Mouse (Mus musculus) T-helper 2 cell (primary cell): ENCODE measurements at regions not wholly inside any gene's neighbourhood (a gene's known extent, or its start where the extent isn't known, plus 50 kb on each side); places are given as distances from the start of the nearest gene placed in this dataset.

Source experiments
- in situ Hi-C: fragments of 300-600 bp; cut with MboI, MseI; formaldehyde crosslinking; loops from one replicate; pipeline ENCODE4 v1.15.1; 2025; ENCODE audit warnings: high pct_unique_total_duplicates

DNA sequence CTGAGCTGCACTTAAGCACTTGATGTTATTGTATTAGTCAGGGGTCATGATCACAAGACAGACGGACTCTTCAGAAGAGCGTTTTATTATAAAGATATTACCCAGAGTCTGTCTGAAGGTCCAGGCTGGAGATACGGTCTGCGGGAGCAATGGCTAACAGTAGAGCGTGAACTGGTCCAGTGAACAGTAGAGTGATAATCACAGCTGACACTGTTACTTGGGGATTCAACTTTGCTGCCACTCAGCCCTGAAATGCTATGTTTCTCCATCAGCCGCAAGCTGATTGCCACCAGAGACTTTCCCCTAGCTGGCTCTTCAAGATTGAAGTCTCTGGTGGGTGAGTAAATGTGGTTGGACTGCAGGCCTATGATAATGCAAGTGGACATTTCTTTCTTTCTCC is 133.1 kb upstream of the Zc3h12c start:
- in situ Hi-C loops = no loop called here

DNA sequence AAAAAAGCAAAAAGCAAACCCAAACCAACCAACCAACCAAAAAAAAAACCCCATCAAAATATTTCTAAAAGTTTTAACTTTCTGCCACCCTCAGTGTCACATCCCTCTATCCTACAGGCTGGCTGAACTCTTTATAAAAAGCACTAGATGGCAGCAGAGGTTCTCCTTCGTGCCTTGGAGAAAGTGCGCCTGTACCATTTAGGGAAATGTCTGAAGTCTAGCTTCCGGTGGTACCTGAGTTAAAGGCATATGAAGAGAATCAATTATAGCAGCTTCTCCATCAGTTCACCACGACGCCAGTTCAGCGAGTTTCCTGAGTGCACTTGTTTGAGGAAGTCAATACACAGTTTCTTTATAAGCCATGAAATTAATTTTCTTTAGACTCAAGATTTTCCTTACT is 130.0 kb upstream of the Zc3h12c start:
- in situ Hi-C loops = loop anchor here (25.0 kb wide), 1 partner anchor 311 kb away; no protein-coding TSS in a partner anchor

DNA sequence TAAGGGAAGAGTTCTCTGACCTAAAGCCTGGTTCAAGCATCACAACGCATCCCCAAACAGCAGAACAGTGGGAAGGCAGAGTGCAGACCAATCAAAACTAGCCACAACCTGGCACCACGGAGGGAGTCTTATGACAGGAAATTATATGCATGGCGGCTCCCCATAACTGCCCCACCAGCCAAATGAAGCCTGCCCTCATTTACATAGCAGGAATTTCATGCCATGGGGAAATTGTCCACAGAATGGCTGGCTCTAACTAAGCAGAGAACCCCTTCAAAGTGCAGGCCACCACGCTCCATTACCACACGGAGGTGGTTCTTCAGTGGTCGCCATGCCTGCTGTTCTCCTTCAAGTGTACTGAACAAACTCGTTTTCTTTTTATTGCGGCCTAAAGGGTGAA is 126.3 kb upstream of the Zc3h12c start:
- in situ Hi-C loops = loop anchor here (25.0 kb wide), 1 partner anchor 307 kb away; no protein-coding TSS in a partner anchor

DNA sequence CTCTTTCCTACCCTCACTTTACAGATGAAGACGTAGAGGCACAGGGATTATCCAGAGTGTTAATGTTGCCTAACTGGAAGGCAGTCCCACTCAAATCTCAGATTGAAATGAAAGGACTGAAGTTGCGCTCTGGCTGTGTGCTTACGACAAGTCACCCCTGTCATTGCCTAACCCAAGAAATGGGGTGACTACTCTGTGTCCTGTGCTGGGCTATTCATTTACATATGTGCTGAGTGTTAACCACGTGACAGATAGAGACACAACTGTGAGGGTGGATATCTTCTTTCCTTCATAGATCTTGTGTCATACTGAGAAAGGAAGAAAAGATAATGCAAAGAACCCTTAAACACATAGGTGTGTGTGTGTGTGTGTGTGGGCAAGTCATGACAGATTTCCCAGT is 120.7 kb upstream of the Zc3h12c start:
- in situ Hi-C loops = loop anchor here (25.0 kb wide), 1 partner anchor 302 kb away; no protein-coding TSS in a partner anchor

DNA sequence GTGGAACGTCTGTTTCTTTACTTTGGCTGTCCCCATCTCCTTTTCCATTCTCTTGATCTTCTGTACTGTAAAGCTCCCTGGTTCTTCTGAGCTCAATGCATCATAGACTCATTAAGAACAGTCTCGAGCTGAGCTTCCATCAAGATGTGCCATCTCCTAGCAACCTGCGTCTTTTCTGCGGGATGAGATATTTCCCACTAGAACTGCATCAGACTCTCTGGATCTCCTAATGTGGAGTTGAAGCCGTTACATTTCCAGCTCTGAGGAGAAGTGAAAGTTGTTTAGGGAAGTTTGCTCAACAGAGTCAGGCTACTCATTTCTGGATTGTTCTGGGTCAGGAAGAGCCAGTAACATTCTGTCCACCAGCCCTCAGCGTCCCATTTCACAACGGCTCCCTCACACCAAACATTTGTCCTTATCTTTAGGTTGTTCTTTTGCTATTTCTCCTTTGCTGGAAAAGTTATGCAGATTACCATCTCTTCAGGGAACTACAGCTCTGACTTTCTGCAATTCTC is 119.4 kb upstream of the Zc3h12c start:
- in situ Hi-C loops = loop anchor here (25.0 kb wide), 1 partner anchor 301 kb away; no protein-coding TSS in a partner anchor

DNA sequence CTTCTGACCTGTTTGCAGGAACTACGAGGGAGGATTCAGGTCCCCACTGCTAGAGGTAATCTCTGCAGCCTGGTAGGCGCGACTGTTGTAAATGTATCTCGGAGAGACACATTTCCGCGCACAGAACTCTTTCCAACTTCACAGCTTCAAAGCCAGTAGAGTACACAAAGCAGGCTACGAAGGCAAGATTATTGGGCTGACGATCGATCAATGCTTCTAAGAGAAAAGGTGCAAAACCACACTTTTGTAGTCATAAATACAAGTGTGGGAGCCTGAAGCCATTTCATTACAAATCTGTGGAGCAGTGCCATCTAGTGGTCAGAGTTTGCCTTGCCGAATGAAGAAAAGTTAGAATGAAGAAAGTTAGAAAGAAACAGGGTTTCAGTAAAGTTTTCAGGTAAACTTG is 118.9 kb upstream of the Zc3h12c start:
- in situ Hi-C loops = loop anchor here (25.0 kb wide), 1 partner anchor 300 kb away; no protein-coding TSS in a partner anchor

DNA sequence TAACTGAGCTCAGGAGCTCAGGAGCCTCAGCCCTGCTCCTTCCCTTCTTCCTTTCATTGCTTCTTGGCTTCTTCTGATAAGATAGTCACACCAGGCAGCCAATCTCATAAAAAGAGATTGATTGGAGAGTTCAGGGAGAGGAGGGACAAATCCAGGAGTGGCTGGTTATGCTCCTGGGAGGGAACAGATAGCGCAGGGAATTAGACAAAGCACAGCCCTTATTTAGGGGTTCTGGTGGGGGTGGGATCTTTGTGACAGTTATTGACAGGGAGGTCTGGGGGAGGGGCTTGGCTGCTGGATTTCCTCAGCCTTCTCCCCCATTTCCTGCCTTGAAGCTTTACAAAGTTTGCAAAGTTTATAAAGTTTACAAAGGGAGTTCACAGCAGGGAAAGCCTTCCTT is 117.7 kb upstream of the Zc3h12c start:
- in situ Hi-C loops = loop anchor here (25.0 kb wide), 1 partner anchor 299 kb away; no protein-coding TSS in a partner anchor

DNA sequence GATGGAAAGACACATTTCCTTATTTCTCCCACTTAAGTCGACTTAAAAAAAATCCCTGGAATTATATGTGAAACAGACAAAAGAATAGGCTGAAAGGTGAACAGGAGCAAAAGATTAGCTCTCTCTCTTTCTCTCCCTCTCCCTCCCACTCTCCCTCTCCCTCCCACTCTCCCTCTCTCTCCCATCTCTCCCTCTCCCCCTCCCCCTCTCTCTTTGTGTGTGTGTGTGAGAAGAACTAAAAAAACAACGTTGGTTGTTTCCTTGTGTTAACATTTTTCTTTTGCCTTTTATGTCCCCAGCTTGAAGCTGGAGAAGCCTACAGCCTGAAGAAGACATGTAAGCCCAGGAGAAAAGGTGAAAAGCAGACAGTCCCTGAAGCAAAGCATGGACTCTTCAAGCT is 115.2 kb upstream of the Zc3h12c start:
- in situ Hi-C loops = loop anchor here (25.0 kb wide), 1 partner anchor 296 kb away; no protein-coding TSS in a partner anchor

DNA sequence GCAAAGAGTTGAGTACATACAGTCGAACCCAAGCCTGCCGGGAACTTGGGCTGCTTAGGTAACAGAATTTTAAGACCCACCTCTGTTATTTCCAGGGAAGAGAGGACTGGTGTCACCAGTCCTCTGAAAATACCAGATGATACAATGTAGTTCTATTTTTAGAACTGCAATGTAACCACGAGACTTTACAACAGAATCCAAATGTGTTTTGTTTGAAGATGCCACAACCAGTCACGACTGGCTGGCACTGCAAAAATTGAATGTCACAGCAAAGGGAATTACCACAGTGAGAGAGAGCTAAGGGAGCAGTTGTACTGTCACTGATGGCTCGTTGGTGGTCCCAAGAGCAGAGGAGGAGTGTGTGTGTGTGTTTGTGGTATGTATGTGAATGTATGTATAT is 112.6 kb upstream of the Zc3h12c start:
- in situ Hi-C loops = loop anchor here (25.0 kb wide), 1 partner anchor 294 kb away; no protein-coding TSS in a partner anchor

DNA sequence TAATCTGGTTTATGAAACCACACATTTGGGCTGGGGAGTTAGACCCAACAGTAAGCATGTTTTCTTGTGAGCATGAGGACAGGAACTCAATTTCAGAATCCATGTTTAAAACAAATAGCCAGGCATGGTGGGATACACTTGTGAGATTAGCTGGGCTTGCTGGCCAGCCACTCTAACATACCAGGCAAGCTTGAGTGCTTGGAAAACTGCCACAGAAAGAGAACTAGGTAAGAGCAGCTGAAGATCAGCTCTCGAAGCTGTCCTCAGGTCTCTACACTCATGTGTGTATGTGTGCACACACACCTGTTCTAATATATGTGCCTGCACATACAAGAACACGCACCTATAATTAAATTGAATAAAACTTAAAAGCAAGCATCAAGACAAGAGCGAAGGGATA is 112.2 kb upstream of the Zc3h12c start:
- in situ Hi-C loops = loop anchor here (25.0 kb wide), 1 partner anchor 293 kb away; no protein-coding TSS in a partner anchor

DNA sequence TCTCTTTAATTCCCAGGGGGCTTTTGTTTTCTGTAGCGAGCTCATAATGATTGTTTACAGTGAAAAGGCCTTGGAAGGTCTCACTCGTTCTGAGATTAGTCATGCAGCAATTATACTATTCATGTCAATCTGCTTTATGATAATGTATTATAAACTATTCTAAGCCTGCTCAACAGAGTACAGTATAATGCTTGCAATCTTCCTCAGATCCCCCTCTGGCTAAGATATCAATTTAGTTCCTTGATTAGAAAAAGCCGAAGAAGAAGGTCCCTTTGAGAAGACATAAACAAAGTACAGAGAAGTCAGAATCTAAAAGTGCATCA is 110.3 kb upstream of the Zc3h12c start:
- in situ Hi-C loops = loop anchor here (25.0 kb wide), 1 partner anchor 291 kb away; no protein-coding TSS in a partner anchor

DNA sequence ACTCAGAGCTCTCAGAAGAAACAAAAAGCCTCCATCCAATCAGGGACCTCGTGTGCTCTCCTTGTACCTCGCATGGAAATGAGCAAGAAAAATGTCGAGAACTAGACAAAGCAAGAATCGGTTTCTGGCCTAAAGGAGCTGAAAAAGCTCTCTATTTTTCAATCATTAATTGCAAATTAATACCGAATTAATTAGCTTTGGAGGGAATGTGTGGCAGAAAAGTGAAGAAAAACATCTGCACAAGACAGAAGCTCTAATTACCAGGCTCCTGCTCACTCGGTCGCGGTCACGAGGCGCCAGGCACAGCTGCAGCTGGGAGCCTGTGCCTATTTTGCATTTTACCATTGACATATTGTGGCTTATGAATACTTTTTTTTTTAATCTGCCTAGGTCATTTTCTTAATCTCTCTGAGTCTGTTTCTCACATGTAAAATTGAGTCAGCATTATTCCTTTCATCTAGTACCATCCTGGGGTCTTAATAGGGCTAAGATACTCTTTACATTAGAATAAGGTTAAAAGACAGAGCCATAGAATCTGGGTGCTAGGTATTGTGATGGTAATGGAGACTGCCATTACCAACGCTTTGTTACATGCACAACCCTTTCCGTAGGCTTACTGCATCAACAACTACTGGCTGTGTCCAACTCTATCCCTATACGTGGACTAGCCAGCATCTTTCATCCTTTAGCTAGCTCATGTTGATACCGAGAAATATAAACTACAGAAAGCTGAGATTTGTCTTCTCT is 109.8 kb upstream of the Zc3h12c start:
- in situ Hi-C loops = loop anchor here (25.0 kb wide), 1 partner anchor 291 kb away; no protein-coding TSS in a partner anchor

DNA sequence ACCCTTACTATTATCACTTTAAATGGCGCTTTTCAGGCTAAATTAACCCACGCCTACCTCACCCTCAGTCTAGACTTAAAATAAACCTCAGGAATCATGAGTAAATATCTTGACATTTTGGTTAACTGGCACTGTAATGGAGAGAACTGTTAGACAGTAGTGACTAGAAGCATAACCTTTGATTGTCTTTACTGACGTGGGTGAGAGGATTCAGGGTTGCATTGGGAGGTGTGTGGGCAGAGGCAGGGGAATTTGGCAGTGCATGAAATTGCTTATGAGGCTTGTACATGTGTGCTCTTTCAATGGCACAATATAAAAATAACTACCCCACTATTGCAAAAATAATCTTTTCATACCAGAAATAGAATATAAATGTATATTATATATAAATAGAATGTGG is 105.6 kb upstream of the Zc3h12c start:
- in situ Hi-C loops = no loop called here

DNA sequence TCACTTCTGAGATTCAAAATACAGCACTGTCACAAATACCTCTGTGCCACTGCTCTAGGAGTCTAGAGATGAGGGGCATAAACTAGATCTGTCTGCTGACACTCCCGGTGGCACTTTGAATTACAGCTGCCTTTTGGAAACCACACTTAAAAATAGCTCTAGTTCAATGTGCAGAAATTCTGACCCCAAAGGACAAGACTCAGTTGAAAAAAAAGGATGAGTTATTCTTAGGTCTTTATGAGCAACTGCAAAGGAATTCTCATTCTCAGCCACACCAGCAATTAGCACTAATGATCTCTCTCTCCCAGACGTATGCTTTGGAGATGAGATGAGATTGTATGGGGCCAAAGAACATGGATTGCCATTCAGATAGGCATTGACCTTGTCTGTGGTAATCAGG is 104.3 kb upstream of the Zc3h12c start:
- in situ Hi-C loops = no loop called here

DNA sequence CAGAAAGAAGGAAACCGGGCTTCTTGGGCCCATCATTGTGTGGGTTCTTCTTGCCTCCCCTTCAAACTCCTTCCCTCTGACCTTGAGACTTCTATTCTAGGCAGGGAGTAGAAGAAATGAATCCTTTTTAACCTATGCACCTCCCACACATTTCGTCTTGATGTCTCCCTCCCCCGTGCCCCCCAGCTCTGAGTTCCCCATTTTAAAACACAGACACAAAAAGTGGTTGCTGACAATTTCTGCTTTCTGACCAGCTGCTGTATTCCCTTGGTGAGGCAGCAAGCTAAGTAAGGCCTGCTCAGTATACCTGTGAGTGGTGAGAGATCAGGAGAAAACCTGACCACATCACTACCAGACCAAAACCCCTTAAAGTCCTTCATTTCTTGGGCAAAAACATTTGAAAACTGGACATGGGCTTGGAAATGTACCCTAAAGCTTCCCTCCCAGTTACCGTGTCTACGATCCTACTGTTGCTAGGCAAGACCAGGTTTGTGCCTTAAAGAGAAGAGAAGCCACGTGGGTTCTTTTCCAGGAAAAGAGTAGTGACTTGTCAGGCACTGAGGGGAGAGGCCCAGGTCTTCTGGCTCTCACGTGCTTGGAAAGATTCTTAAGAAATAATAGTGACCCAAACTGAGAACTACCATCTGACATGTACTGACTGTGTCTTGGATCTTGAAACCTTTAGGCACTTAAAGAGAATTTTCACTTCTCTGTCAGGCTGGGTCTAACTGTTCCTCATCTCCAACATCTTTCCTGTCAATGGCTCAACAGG is 103.2 kb upstream of the Zc3h12c start:
- in situ Hi-C loops = no loop called here

DNA sequence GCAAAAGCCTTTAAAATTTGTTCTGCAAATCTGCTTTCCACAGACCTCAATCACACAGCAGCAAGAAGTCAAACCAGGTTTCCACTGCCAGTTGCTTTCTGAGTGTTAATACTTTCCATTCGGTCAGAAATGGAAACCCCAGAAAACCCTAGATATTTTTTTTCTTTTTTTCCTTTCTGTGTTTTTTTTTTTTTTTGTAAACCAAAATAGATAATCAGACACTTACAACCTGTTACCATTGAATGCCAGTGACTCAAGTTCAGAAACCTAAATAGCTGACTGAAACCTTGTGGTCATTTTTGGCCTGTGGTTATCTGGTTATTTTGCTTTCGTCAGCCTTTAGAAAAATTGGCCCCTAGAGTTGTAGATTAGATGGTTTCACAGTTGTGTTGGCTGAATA is 93.2 kb upstream of the Zc3h12c start:
- in situ Hi-C loops = no loop called here

DNA sequence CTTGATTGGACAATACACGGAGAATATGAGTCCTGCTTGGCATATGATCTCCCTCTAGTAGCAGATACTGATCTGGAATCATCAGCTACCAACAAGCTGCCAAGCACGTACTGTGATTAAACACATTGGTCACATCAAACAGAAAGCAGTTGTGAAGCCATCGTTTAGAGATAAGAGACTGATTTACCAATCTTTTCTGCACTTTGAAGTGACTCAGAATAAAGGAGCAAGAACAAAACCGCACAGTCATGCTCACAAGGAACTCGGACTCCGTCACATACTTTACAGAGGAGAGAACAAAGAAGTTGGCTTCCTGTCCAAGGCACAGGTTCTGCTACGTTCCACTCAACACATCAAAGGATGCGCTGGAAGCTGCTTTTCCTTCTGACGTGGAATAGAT is 91.1 kb upstream of the Zc3h12c start:
- in situ Hi-C loops = no loop called here

DNA sequence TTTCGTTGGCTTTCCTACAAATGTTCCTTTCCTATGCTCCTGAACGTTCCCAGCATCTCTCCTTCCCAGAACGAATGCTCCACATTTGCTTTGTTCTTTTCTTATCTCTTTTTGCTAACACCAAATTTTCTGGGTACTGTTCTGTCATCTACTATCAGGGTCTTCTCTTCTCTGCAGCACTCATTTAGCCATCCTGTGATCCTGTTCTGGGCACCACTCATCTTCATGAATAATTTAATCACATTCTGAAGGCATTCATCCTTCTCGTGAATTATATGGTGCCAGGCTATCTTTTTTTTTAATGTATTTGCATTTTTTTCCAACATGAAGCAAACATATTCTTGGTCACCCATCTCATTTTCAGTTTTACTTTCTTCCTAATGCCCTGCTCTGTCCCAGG is 87.3 kb upstream of the Zc3h12c start:
- in situ Hi-C loops = no loop called here

DNA sequence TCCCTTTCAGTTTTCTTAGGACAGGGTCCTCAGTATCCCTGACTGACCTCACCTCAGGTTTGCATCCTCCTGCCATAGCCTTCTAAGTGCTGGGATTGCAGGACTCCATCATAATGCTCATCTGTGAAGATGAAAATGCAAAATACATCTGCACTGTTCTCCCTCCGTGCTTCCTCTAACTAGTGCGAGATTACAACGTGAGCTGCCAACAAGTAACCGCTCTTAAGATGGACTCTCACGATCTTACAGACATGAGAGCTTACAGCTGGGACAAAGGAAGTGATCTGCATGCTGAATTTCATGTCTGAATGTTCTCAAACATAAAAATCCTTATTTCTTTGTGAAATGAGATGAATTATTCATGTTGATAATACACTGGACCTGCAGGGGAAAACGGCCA is 86.1 kb upstream of the Zc3h12c start:
- in situ Hi-C loops = no loop called here

DNA sequence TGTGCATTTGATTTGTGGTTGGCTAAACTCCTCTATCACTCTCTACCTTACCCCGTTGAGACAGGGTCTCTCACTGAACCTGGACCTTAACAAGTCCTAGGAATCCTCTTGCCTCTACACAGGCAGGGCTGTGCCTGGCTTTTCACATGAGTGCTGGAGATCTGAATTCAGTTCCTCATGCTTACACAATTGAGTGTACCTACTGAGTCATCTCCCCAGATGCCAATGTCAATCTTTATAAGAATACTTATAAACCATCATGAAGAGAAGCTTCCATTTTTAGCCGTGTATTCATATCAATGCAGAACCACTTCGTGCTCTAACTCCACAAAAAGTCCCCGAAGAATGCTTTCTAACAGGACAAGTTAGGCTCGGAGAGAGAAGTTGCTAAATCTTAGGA is 83.1 kb upstream of the Zc3h12c start:
- in situ Hi-C loops = no loop called here

DNA sequence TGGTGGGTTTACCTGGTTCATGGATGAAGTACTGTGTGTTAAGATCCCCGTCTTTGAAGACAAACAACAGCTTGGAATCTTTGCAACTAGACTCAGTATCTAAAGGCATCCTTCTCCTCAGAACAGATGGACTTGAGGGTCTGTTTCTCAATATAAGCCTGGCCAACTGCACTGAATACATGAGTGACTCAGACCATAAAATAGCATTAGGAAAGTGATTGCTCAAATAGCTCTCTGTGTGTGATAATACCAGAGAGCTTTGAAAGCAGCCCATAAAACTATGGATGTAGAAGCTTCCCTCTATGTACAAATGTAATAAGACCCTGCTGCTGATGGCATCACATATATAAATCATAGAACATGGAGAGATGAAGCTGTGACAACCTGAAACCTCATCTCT is 78.3 kb upstream of the Zc3h12c start:
- in situ Hi-C loops = loop anchor here (10.0 kb wide), 1 partner anchor 1798 kb away; no protein-coding TSS in a partner anchor

DNA sequence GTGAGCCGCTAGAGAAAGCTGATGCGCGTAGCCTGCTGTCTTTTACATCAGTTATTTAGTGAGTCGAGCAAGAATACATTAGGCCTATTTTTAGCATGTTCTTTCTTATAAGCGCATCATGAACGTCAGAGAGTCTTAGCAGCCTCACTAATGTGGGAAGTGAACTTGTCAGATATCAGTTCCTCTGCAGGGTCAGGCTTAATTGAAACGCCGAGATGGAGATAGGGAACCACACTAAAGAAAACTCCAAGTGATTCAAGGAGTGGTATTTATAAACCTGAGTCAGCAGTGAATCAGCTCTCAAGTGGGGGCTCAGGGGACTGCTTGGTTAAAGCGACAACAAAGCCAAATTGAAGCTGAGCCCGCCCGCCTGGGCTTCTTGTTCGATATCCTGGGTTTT is 75.7 kb upstream of the Zc3h12c start:
- in situ Hi-C loops = loop anchor here (10.0 kb wide), 1 partner anchor 1801 kb away; no protein-coding TSS in a partner anchor
